Mouse (Mus musculus): ENCODE measurements around the gene Reep3. TPM values are rescaled to one million over a fixed set of nuclear protein-coding genes. Genes with fewer than 3 reads are reported as not detected.

The Reep3 gene
- polyA plus RNA-seq, 1 experiment from 2014 or later = 8.9 TPM

DNA sequence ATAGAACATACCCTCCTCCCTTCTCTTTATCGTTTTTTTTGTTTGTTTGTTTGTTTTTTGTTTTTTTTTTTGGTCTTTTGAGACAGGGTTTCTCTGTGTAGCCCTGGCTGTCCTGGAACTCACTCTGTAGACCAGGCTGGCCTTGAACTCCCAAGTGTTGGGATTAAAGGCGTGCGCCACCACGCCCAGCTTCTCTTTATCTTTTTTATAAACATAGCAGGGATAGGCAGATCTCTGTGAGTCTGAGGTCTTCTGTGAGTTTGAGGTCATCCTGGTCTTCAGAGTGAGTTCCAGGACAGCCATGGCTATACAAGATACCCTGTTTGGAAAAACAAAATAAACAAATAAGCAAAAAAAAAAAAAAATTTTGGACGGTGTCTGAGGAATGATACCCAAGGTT is 127.7 kb downstream of the Reep3 start:
- Histone ChIP-seq H3K4me1 (replicated peaks) (no peaks in the 10 kb centered on the region), H3K36me3 (replicated peaks) (no peaks in the 10 kb centered on the region), H3K27ac (replicated peaks) (no peak overlapping the region), H3K27me3 (no peaks in the 10 kb centered on the region), H3K9me3 (replicated peaks) (no peaks in the 10 kb centered on the region), H3K4me2 (no peak overlapping the region), H3K4me3 (replicated peaks) (no peak overlapping the region), H3K9ac (no peak overlapping the region)
- ATAC-seq (ENCODE audit: insufficient read depth) = no peak
- WGBS (ENCODE audit: insufficient replicate concordance) = 69% methylated on average over 5 of the region's 5 CpGs

DNA sequence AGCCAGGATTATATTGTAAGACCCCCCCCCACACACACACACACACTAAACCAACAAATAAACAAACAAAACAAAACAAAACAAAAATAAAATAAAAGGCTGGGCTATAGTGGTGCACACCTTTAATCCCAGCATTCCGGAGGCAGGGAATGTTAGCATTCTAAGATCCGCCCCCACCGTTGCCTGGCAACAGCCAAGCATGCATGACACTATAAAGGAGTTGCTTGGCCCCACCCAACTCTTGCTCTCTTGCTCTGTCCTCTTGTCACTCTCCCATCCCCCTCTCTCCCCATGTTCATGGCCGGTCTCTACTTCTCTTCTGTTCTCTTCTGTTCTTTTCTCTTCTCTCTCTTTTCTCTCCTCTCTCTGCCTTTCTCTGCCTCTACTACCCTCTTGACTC is 128.2 kb downstream of the Reep3 start:
- Histone ChIP-seq H3K4me3 (replicated peaks) (no peak overlapping the region), H3K27me3 (no peaks in the 10 kb centered on the region), H3K9ac (no peak overlapping the region), H3K4me2 (no peak overlapping the region), H3K27ac (replicated peaks) (no peak overlapping the region), H3K9me3 (replicated peaks) (no peaks in the 10 kb centered on the region), H3K36me3 (replicated peaks) (no peaks in the 10 kb centered on the region), H3K4me1 (replicated peaks) (no peaks in the 10 kb centered on the region)
- 65% methylated on average over 4 of the region's 4 CpGs for WGBS (ENCODE audit: insufficient replicate concordance)
- ATAC-seq (ENCODE audit: insufficient read depth) = no peak

DNA sequence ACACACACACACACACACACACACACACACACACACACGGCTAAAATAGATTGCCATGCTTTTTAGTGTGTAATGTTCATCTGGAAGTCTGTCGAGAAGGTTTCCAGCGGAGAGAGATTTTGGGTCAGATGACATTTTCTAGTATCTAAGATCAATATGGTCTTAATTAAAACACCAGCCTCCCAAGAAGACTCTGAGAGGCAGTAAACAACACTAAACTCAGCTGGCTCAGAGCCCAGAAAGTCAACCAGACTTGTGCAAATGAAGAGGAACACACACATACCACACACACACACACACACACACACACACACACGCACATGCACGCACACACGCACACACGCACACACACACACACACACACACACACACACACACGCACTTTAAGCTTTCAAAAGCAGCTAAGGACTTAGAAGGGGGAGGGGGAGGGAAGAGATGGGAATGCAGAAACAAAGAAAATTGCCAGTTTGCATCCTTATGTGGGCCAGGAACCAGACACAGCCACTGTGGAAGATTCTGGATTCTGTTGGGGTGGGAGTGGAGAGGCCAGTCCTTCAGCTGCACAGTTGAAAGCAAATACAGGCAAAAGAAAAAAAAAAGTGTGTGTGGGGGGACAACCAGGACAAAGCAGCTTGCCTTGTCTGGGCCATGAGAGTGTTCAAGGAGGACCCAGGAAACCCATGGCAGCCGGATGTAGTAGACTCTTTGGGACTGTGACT is 130.2 kb downstream of the Reep3 start:
- no peak overlapping the region for H3K27ac ChIP-seq (replicated peaks)
- H3K4me3 ChIP-seq (replicated peaks) = no peak overlapping the region
- no peaks in the 10 kb centered on the region for H3K36me3 ChIP-seq (replicated peaks)
- H3K9ac ChIP-seq = no peak overlapping the region
- 73% methylated on average over 9 of the region's 9 CpGs for WGBS (ENCODE audit: insufficient replicate concordance)
- ATAC-seq (ENCODE audit: insufficient read depth) = no peak
- H3K27me3 ChIP-seq = no peaks in the 10 kb centered on the region
- no peaks in the 10 kb centered on the region for H3K4me1 ChIP-seq (replicated peaks)
- no peak overlapping the region for H3K4me2 ChIP-seq
- no peaks in the 10 kb centered on the region for H3K9me3 ChIP-seq (replicated peaks)

DNA sequence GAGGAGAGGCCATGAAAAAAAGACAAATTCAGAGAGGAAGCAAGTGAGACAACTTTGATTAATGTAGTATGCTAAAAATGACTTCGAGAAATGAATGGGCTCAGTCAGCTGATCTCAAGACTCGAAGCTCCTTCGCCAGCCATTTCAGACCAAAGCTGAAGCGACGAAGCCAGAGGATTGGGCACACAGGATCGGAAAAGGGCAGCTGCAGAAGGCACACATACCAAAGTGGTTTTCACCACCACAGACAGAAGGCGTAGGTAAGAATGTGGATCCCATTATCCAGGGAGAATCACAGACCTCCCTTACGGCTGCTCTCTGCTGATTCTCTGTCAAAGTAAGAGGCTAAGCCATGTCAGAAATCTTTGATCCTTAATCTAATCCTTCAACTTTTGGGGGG is 136.6 kb downstream of the Reep3 start:
- Histone ChIP-seq H3K9me3 (replicated peaks) (no peaks in the 10 kb centered on the region), H3K4me2 (no peak overlapping the region), H3K27ac (replicated peaks) (no peak overlapping the region), H3K4me1 (replicated peaks) (no peaks in the 10 kb centered on the region), H3K9ac (no peak overlapping the region), H3K4me3 (replicated peaks) (no peak overlapping the region), H3K36me3 (replicated peaks) (no peaks in the 10 kb centered on the region), H3K27me3 (no peaks in the 10 kb centered on the region)
- ATAC-seq (ENCODE audit: insufficient read depth) = no peak
- 80% methylated on average over 8 of the region's 8 CpGs for WGBS (ENCODE audit: insufficient replicate concordance)

Other genes with a start within 250 kb of the Reep3 start
- gene Jmjd1c, start 820 bp downstream of the Reep3 start, polyA plus RNA-seq (2015; fragmentation: Nextera tagmentation; extraction: Ambion mirVana) = 9.4 and 10.3 TPM in 2 replicates
- gene Nrbf2, start 188.4 kb upstream of the Reep3 start, polyA plus RNA-seq (2015; fragmentation: Nextera tagmentation; extraction: Ambion mirVana) = 14.3 and 15.7 TPM in 2 replicates